Mouse (Mus musculus): Measurements from ENCODE around the gene Nmrk2. TPM values are rescaled to one million over a fixed set of nuclear protein-coding genes. Genes with fewer than 3 reads are reported as not detected.

Gene Nmrk2
- polyA plus RNA-seq, 1 experiment from 2014 or later = 0.22 TPM

- no peak overlapping the region for H3K4me3 ChIP-seq (ENCODE audit: low read depth, low read length)
- peaks cover 28% of the 10 kb centered on the region for H3K27me3 ChIP-seq (replicated peaks; ENCODE audit: control insufficient read depth, insufficient read depth, low read length)
- H3K9ac ChIP-seq (ENCODE audit: low read length) = peak overlapping the region; percentile 29; the same call in 1 of the 2 replicates
- no peaks in the 10 kb centered on the region for H3K9me3 ChIP-seq (ENCODE audit: control insufficient read depth, low read length)
- H3K4me1 ChIP-seq (replicated peaks; ENCODE audit: control insufficient read depth, insufficient read depth, low read length) = peaks cover 13% of the 10 kb centered on the region
- H3K36me3 ChIP-seq (ENCODE audit: control insufficient read depth, insufficient read depth, low read length) = peaks cover 14% of the 10 kb centered on the region
- peak overlapping the region; percentile 25 for H3K27ac ChIP-seq (ENCODE audit: low read depth)
- DNase-seq (ENCODE audit: low spot score) = no peak
- 13% methylated on average over 37 of the region's 37 CpGs for WGBS
- ATAC-seq (replicated peaks; ENCODE audit: low FRiP score, low TSS enrichment, low read depth) = no peak
- peak overlapping the region; percentile 23 for H3K4me2 ChIP-seq (ENCODE audit: low read length)
These were observed 7.7 kb downstream of the Nmrk2 start for GRCm38 (mm10) chr10:81193991-81194774.

GRCm38 (mm10) chr10:81192968-81193501, 8.8 kb downstream of the Nmrk2 start:
- H3K27me3 ChIP-seq (replicated peaks; ENCODE audit: control insufficient read depth, insufficient read depth, low read length) = peaks cover 28% of the 10 kb centered on the region
- H3K27ac ChIP-seq (ENCODE audit: low read depth) = peak overlapping the region; percentile 83
- peak overlapping the region; percentile 66 for H3K9ac ChIP-seq (ENCODE audit: low read length)
- H3K4me3 ChIP-seq (ENCODE audit: low read depth, low read length) = peak overlapping the region; percentile 56
- no peak for DNase-seq (ENCODE audit: low spot score)
- 4% methylated on average over 19 of the region's 19 CpGs for WGBS
- H3K4me2 ChIP-seq (ENCODE audit: low read length) = peak overlapping the region; percentile 98
- peak; percentile 14 for ATAC-seq (replicated peaks; ENCODE audit: low FRiP score, low TSS enrichment, low read depth)
- H3K9me3 ChIP-seq (ENCODE audit: control insufficient read depth, low read length) = no peaks in the 10 kb centered on the region
- peaks cover 13% of the 10 kb centered on the region for H3K4me1 ChIP-seq (replicated peaks; ENCODE audit: control insufficient read depth, insufficient read depth, low read length)
- H3K36me3 ChIP-seq (ENCODE audit: control insufficient read depth, insufficient read depth, low read length) = peaks cover 19% of the 10 kb centered on the region

GRCm38 (mm10) chr10:81192270-81192967, 9.4 kb downstream of the Nmrk2 start:
- WGBS = 1% methylated on average over 64 of the region's 93 CpGs
- peak overlapping the region; percentile 56 for H3K4me3 ChIP-seq (ENCODE audit: low read depth, low read length)
- peak overlapping the region; percentile 66 for H3K9ac ChIP-seq (ENCODE audit: low read length)
- H3K4me1 ChIP-seq (replicated peaks; ENCODE audit: control insufficient read depth, insufficient read depth, low read length) = peaks cover 13% of the 10 kb centered on the region
- peak; percentile 84 for DNase-seq (ENCODE audit: low spot score)
- H3K4me2 ChIP-seq (ENCODE audit: low read length) = peak overlapping the region; percentile 98
- peak; percentile 85 for ATAC-seq (replicated peaks; ENCODE audit: low FRiP score, low TSS enrichment, low read depth)
- H3K36me3 ChIP-seq (ENCODE audit: control insufficient read depth, insufficient read depth, low read length) = peaks cover 24% of the 10 kb centered on the region
- H3K27me3 ChIP-seq (replicated peaks; ENCODE audit: control insufficient read depth, insufficient read depth, low read length) = peaks cover 28% of the 10 kb centered on the region
- no peaks in the 10 kb centered on the region for H3K9me3 ChIP-seq (ENCODE audit: control insufficient read depth, low read length)
- peak overlapping the region; percentile 83 for H3K27ac ChIP-seq (ENCODE audit: low read depth)

- Histone ChIP-seq H3K4me3 (ENCODE audit: low read depth, low read length) (no peak overlapping the region), H3K27me3 (replicated peaks; ENCODE audit: control insufficient read depth, insufficient read depth, low read length) (peaks cover 20% of the 10 kb centered on the region), H3K36me3 (ENCODE audit: control insufficient read depth, insufficient read depth, low read length) (peaks cover 32% of the 10 kb centered on the region), H3K9ac (ENCODE audit: low read length) (no peak overlapping the region), H3K4me1 (replicated peaks; ENCODE audit: control insufficient read depth, insufficient read depth, low read length) (peaks cover 13% of the 10 kb centered on the region), H3K27ac (ENCODE audit: low read depth) (no peak overlapping the region), H3K4me2 (ENCODE audit: low read length) (no peak overlapping the region), H3K9me3 (ENCODE audit: control insufficient read depth, low read length) (no peaks in the 10 kb centered on the region)
- 83% methylated on average over 18 of the region's 18 CpGs for WGBS
- ATAC-seq (replicated peaks; ENCODE audit: low FRiP score, low TSS enrichment, low read depth) (no peak), DNase-seq (ENCODE audit: low spot score) (no peak)
These were observed 10.4 kb downstream of the Nmrk2 start for GRCm38 (mm10) chr10:81191342-81191982.

GRCm38 (mm10) chr10:81190912-81191321, 10.9 kb downstream of the Nmrk2 start:
- Histone ChIP-seq H3K36me3 (ENCODE audit: control insufficient read depth, insufficient read depth, low read length) (peaks cover 34% of the 10 kb centered on the region), H3K4me1 (replicated peaks; ENCODE audit: control insufficient read depth, insufficient read depth, low read length) (peaks cover 13% of the 10 kb centered on the region), H3K9me3 (ENCODE audit: control insufficient read depth, low read length) (no peaks in the 10 kb centered on the region), H3K4me3 (ENCODE audit: low read depth, low read length) (no peak overlapping the region), H3K9ac (ENCODE audit: low read length) (no peak overlapping the region), H3K27me3 (replicated peaks; ENCODE audit: control insufficient read depth, insufficient read depth, low read length) (peaks cover 18% of the 10 kb centered on the region), H3K4me2 (ENCODE audit: low read length) (no peak overlapping the region), H3K27ac (ENCODE audit: low read depth) (no peak overlapping the region)
- 74% methylated on average over 6 of the region's 6 CpGs for WGBS
- DNase-seq (ENCODE audit: low spot score) (no peak), ATAC-seq (replicated peaks; ENCODE audit: low FRiP score, low TSS enrichment, low read depth) (no peak)

GRCm38 (mm10) chr10:81190236-81190911, 11.5 kb downstream of the Nmrk2 start:
- H3K9me3 ChIP-seq (ENCODE audit: control insufficient read depth, low read length) = no peaks in the 10 kb centered on the region
- no peak overlapping the region for H3K9ac ChIP-seq (ENCODE audit: low read length)
- H3K27ac ChIP-seq (ENCODE audit: low read depth) = no peak overlapping the region
- H3K36me3 ChIP-seq (ENCODE audit: control insufficient read depth, insufficient read depth, low read length) = peaks cover 38% of the 10 kb centered on the region
- 73% methylated on average over 31 of the region's 31 CpGs for WGBS
- DNase-seq (ENCODE audit: low spot score) = no peak
- no peak overlapping the region for H3K4me3 ChIP-seq (ENCODE audit: low read depth, low read length)
- peaks cover 15% of the 10 kb centered on the region for H3K27me3 ChIP-seq (replicated peaks; ENCODE audit: control insufficient read depth, insufficient read depth, low read length)
- H3K4me1 ChIP-seq (replicated peaks; ENCODE audit: control insufficient read depth, insufficient read depth, low read length) = peaks cover 13% of the 10 kb centered on the region
- H3K4me2 ChIP-seq (ENCODE audit: low read length) = no peak overlapping the region
- no peak for ATAC-seq (replicated peaks; ENCODE audit: low FRiP score, low TSS enrichment, low read depth)

- Histone ChIP-seq H3K27ac (ENCODE audit: low read depth) (no peak overlapping the region), H3K4me3 (ENCODE audit: low read depth, low read length) (no peak overlapping the region), H3K9ac (ENCODE audit: low read length) (no peak overlapping the region), H3K27me3 (replicated peaks; ENCODE audit: control insufficient read depth, insufficient read depth, low read length) (peaks cover 9% of the 10 kb centered on the region), H3K4me2 (ENCODE audit: low read length) (no peak overlapping the region), H3K4me1 (replicated peaks; ENCODE audit: control insufficient read depth, insufficient read depth, low read length) (peaks cover 18% of the 10 kb centered on the region), H3K36me3 (ENCODE audit: control insufficient read depth, insufficient read depth, low read length) (peaks cover 42% of the 10 kb centered on the region), H3K9me3 (ENCODE audit: control insufficient read depth, low read length) (no peaks in the 10 kb centered on the region)
- no peak for ATAC-seq (replicated peaks; ENCODE audit: low FRiP score, low TSS enrichment, low read depth)
- no peak for DNase-seq (ENCODE audit: low spot score)
- 81% methylated on average over 26 of the region's 26 CpGs for WGBS
These were observed 12.0 kb downstream of the Nmrk2 start for GRCm38 (mm10) chr10:81189821-81190220.

- Histone ChIP-seq H3K27me3 (replicated peaks; ENCODE audit: control insufficient read depth, insufficient read depth, low read length) (no peaks in the 10 kb centered on the region), H3K4me3 (ENCODE audit: low read depth, low read length) (no peak overlapping the region), H3K27ac (ENCODE audit: low read depth) (no peak overlapping the region), H3K36me3 (ENCODE audit: control insufficient read depth, insufficient read depth, low read length) (peaks cover 49% of the 10 kb centered on the region), H3K9me3 (ENCODE audit: control insufficient read depth, low read length) (no peaks in the 10 kb centered on the region), H3K4me2 (ENCODE audit: low read length) (no peak overlapping the region), H3K4me1 (replicated peaks; ENCODE audit: control insufficient read depth, insufficient read depth, low read length) (peaks cover 23% of the 10 kb centered on the region), H3K9ac (ENCODE audit: low read length) (0 out of 2 replicates have a peak overlapping the region, but pooled peaks have one; percentile 6)
- WGBS = 96% methylated on average over 9 of the region's 9 CpGs
- DNase-seq (ENCODE audit: low spot score) (no peak), ATAC-seq (replicated peaks; ENCODE audit: low FRiP score, low TSS enrichment, low read depth) (no peak)
These were observed 14.7 kb downstream of the Nmrk2 start for GRCm38 (mm10) chr10:81187161-81187560.

Data from intestine, embryonic 14.5 days (tissue).